Mouse (Mus musculus) left cerebral cortex, adult 18-20 months (tissue): ENCODE measurements around the gene Gcnt7. TPM values are rescaled to one million over a fixed set of nuclear protein-coding genes. Genes with fewer than 3 reads are reported as not detected.

ENCODE experiments used
- DNase-seq, 2 experiments: peaks; one replicate each; pipeline ENCODE4 v3.0.0; 2021 to 2022; ENCODE audit warnings: low spot score in 2 of 2, mixed read lengths in 1 of 2
- total RNA-seq, 2 experiments: library from RNA; stranded (reverse); gene quantifications; 2 replicates each; pipeline ENCODE4 v1.2.3; 2021

Gcnt7 gene
- total RNA-seq, 2 experiments from 2014 or later: not detected

DNA sequence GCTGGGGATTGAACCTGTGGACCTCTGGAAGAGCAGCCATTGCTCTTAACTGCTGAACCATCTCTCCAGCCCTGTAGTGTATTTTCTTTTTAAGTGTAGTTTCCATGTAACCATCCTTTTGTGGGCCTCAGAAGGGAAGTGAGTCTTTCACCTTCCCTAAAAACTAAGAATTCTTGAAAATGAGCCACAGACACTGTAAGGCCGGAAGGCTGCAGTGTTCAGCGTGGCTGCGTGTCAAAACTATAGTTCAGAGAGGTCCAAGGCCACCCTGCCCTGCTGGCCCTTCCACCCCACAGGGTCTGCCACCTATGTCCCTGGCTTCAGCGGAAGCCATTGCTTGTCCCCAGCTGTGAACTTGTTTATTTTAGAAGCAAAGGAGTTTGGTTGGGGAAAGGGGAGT, 52.2 kb downstream of the Gcnt7 start:
- DNase-seq: no peak

DNA sequence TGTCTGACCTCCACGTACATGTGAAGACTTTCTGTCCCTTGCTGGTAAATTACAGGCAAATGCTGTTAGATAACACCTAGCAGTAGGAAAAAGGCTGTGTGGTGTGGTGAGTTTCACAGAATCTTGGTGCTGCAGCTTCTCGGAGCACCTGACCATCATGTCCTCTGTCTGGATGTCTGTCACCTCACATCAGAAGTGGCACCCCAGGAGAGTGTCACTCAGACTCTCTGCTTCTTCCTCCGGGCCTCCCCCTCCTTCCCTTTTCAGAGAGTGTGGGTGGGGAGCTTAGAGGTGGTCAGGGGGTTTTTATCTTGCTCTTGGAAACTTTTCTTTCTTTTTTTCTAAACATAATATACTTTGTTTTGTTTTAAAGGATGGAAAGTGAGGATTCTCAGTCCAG, 53.4 kb downstream of the Gcnt7 start:
- no peak for DNase-seq

DNA sequence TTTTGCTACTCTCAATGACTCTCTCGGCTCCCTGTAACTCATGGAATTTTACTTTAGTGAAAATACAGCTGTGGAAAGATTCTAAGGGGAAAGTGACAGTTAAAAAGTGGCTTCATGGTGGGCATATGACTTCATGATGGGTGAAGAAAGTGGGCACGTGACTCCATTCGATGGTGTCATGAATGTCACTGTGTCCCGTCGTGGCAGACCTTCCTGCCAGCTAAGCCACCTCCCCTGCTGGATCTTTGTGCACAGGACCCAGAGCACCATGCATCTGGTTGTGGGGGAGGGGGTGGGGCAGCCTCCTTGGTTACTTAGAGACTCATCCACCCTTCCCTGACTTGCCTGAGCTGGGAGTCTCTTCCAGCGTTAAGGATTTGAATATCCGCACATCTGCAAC, 54.2 kb downstream of the Gcnt7 start:
- DNase-seq: no peak

DNA sequence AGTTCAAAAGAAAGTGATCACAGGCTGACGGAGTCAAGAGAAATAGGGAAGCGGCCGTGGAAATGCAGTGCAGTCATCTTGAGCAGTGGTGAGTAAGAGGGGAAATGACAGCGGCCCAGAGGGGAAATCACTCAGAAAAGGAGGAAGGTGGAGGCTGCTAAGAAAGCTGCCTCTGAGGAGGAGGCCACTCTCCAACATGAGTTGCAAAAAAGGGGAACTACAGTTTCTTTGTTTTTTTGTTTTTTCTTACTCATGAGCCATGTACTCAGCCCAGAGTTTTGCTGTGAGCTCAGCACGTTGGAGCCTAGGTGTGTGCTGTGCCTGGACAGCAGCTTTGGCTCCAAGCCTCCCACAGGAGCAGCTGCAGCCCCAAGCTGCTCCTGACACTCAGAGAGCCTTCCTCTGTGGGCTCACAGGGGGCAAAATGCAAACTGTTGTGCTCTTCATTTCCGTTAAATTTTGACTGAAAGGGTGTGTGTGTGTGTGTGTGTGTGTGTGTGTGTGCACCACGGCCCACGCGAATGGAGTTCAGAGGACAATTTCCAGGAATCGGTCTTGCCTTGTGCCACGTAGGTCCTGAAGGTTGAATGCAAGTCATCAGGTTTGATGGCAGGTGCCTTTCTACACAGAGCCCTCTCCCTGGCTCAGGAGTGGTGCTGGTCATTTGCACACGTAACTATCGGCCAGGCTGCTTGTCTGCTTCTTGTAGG, 57.1 kb downstream of the Gcnt7 start:
- no peak for DNase-seq

Other genes starting within 250 kb of the Gcnt7 start
- under 1 TPM; 0.21 to 0.26 TPM for gene Mc3r, start 210.1 kb downstream of the Gcnt7 start, total RNA-seq
- 10 to 100 TPM; 12.0 to 12.3 TPM for gene Fam210b, start 113.0 kb downstream of the Gcnt7 start, total RNA-seq
- gene Aurka, start 88.1 kb downstream of the Gcnt7 start, total RNA-seq: 1 to 10 TPM in 1 of 2 experiments, under 1 TPM in 1; 0.70 to 1.0 TPM
- gene Cstf1, start 87.9 kb downstream of the Gcnt7 start, total RNA-seq: 10 to 100 TPM; 20.4 to 23.4 TPM
- gene Cass4, start 64.8 kb downstream of the Gcnt7 start, total RNA-seq: under 1 TPM; 0.35 to 0.42 TPM
- gene Rtf2, start 18.0 kb downstream of the Gcnt7 start, total RNA-seq: 10 to 100 TPM; 71.0 to 74.2 TPM
- gene Fam209, start 13.9 kb upstream of the Gcnt7 start, total RNA-seq: not detected
- gene Tfap2c, start 91.0 kb upstream of the Gcnt7 start, total RNA-seq: under 1 TPM in 1 of 2 experiments, not detected in 1; 0.16 TPM